Mouse (Mus musculus): ENCODE data around the gene Hivep3.

Hivep3 gene

GRCm38 (mm10) chr4:119911071-119911904 lies 177.7 kb downstream of the Hivep3 start:
- no peak for DNase-seq (ENCODE audit: low read depth)

GRCm38 (mm10) chr4:119912216-119912615 lies 178.6 kb downstream of the Hivep3 start:
- no peak for DNase-seq (ENCODE audit: low read depth)

- no peak for DNase-seq (ENCODE audit: low read depth)
These were observed 180.6 kb downstream of the Hivep3 start for GRCm38 (mm10) chr4:119914194-119914593.

- DNase-seq (ENCODE audit: low read depth): no peak
These were observed 181.5 kb downstream of the Hivep3 start for GRCm38 (mm10) chr4:119915069-119915468.

GRCm38 (mm10) chr4:119917502-119917901 lies 183.9 kb downstream of the Hivep3 start:
- DNase-seq (ENCODE audit: low read depth): peak; percentile 64

- DNase-seq (ENCODE audit: low read depth): no peak
These were observed 185.8 kb downstream of the Hivep3 start for GRCm38 (mm10) chr4:119919349-119919748.

GRCm38 (mm10) chr4:119921022-119921717 lies 187.6 kb downstream of the Hivep3 start:
- peak; percentile 52 for DNase-seq (ENCODE audit: low read depth)

- DNase-seq (ENCODE audit: low read depth): no peak
These were observed 188.2 kb downstream of the Hivep3 start for GRCm38 (mm10) chr4:119921723-119922266.

GRCm38 (mm10) chr4:119922945-119923344 lies 189.4 kb downstream of the Hivep3 start:
- DNase-seq (ENCODE audit: low read depth): no peak

- peak; percentile 30 for DNase-seq (ENCODE audit: low read depth)
These were observed 189.8 kb downstream of the Hivep3 start for GRCm38 (mm10) chr4:119923410-119923809.

- DNase-seq (ENCODE audit: low read depth): no peak
These were observed 191.5 kb downstream of the Hivep3 start for GRCm38 (mm10) chr4:119925052-119925451.

- no peak for DNase-seq (ENCODE audit: low read depth)
These were observed 198.3 kb downstream of the Hivep3 start for GRCm38 (mm10) chr4:119931923-119932322.

GRCm38 (mm10) chr4:119932549-119933257 lies 199.1 kb downstream of the Hivep3 start:
- DNase-seq (ENCODE audit: low read depth): no peak

- no peak for DNase-seq (ENCODE audit: low read depth)
These were observed 201.3 kb downstream of the Hivep3 start for GRCm38 (mm10) chr4:119934901-119935300.

GRCm38 (mm10) chr4:119937876-119938275 lies 204.3 kb downstream of the Hivep3 start:
- DNase-seq (ENCODE audit: low read depth): no peak

- no peak for DNase-seq (ENCODE audit: low read depth)
These were observed 204.9 kb downstream of the Hivep3 start for GRCm38 (mm10) chr4:119938518-119938917.

GRCm38 (mm10) chr4:119939786-119940185 lies 206.2 kb downstream of the Hivep3 start:
- DNase-seq (ENCODE audit: low read depth): no peak

GRCm38 (mm10) chr4:119946224-119946887 lies 212.8 kb downstream of the Hivep3 start:
- no peak for DNase-seq (ENCODE audit: low read depth)

GRCm38 (mm10) chr4:119947232-119948162 lies 213.9 kb downstream of the Hivep3 start:
- DNase-seq (ENCODE audit: low read depth): peak; percentile 66

- DNase-seq (ENCODE audit: low read depth): no peak
These were observed 214.8 kb downstream of the Hivep3 start for GRCm38 (mm10) chr4:119948406-119948805.

Measured in induced T-regulatory cell, adult 2 months (primary cell).